Mouse (Mus musculus) heart, adult 2 months (tissue): Measurements from ENCODE around the gene Faf1.

Experiments
- CTCF ChIP-seq: fragments of 200-600 bp; IDR thresholded peaks from 2 replicates; pipeline ENCODE4 v1.8.1; 2022; ENCODE audit warnings: antibody characterized with exemption, mild to moderate bottlenecking, moderate library complexity
- EP300 ChIP-seq: fragments of 200-500 bp; IDR thresholded peaks from 2 replicates; pipeline ENCODE4 v1.6.1; 2011; ENCODE audit warnings: low read depth, low read length, control low read depth; ENCODE audit not compliant: insufficient read depth
- POLR2A ChIP-seq: fragments of 200-500 bp; IDR thresholded peaks from 2 replicates; pipeline ENCODE4 v1.6.1; 2011; ENCODE audit warnings: mild to moderate bottlenecking, low read depth, low read length, control low read depth; ENCODE audit not compliant: insufficient read depth

GRCm38 (mm10) chr4:109719281-109719680, 42.9 kb downstream of the Faf1 start:
- TF ChIP-seq POLR2A (no peak), CTCF (no peak), EP300 (no peak)
